Mouse (Mus musculus): Measurements from ENCODE around the gene Zfp788. TPM values are rescaled to one million over a fixed set of nuclear protein-coding genes. Genes with fewer than 3 reads are reported as not detected.
"Not testable (repeated sequence)": the region's sequence is repeated elsewhere in the genome, so short reads cannot be mapped to it uniquely, and the experiment has no call there.

The Zfp788 gene
- polyA plus RNA-seq, 1 experiment from 2014 or later, result 6.2 TPM

GRCm38 (mm10) chr7:41611654-41612053 lies 21.3 kb upstream of the Zfp788 start:
- Histone ChIP-seq H3K4me2 (replicated peaks; ENCODE audit: low read depth) (no peak overlapping the region), H3K9me3 (ENCODE audit: control insufficient read depth, low read length) (no peaks in the 10 kb centered on the region), H3K36me3 (ENCODE audit: control insufficient read depth, insufficient read depth, low read length) (peaks cover 6% of the 10 kb centered on the region), H3K4me1 (replicated peaks; ENCODE audit: control insufficient read depth, insufficient read depth) (no peaks in the 10 kb centered on the region), H3K27ac (replicated peaks) (no peak overlapping the region), H3K27me3 (ENCODE audit: control insufficient read depth, insufficient read depth, low read length) (no peaks in the 10 kb centered on the region), H3K4me3 (ENCODE audit: low read depth, low read length) (no peak overlapping the region), H3K9ac (ENCODE audit: low read length) (no peak overlapping the region)
- 81% methylated on average over 3 of the region's 3 CpGs for WGBS
- ATAC-seq (ENCODE audit: low FRiP score, low TSS enrichment) (no peak), DNase-seq (ENCODE audit: low spot score) (no peak)
- no peak for TF ChIP-seq EP300 (optimal IDR thresholded peaks at IDR 0.05)

GRCm38 (mm10) chr7:41616241-41616640 lies 16.8 kb upstream of the Zfp788 start:
- not testable (repeated sequence) for DNase-seq (ENCODE audit: low spot score); H3K4me2 ChIP-seq (replicated peaks; ENCODE audit: low read depth); H3K27ac ChIP-seq (replicated peaks); H3K4me1 ChIP-seq (replicated peaks; ENCODE audit: control insufficient read depth, insufficient read depth); H3K27me3 ChIP-seq (ENCODE audit: control insufficient read depth, insufficient read depth, low read length); H3K36me3 ChIP-seq (ENCODE audit: control insufficient read depth, insufficient read depth, low read length); ATAC-seq (ENCODE audit: low FRiP score, low TSS enrichment); H3K4me3 ChIP-seq (ENCODE audit: low read depth, low read length); H3K9me3 ChIP-seq (ENCODE audit: control insufficient read depth, low read length); H3K9ac ChIP-seq (ENCODE audit: low read length)
- WGBS, result 85% methylated on average over 1 of the region's 1 CpGs

- Histone ChIP-seq H3K36me3 (ENCODE audit: control insufficient read depth, insufficient read depth, low read length) (peaks cover 3% of the 10 kb centered on the region; the same call in 1 of the 2 replicates), H3K27ac (replicated peaks) (peak overlapping the region; percentile 96), H3K4me3 (ENCODE audit: low read depth, low read length) (peak overlapping the region; percentile 65), H3K4me1 (replicated peaks; ENCODE audit: control insufficient read depth, insufficient read depth) (0 out of 2 replicates have a peak, but pooled peaks cover 2% of the 10 kb centered on the region), H3K9ac (ENCODE audit: low read length) (peak overlapping the region; percentile 69), H3K27me3 (ENCODE audit: control insufficient read depth, insufficient read depth, low read length) (no peaks in the 10 kb centered on the region), H3K9me3 (ENCODE audit: control insufficient read depth, low read length) (no peaks in the 10 kb centered on the region), H3K4me2 (replicated peaks; ENCODE audit: low read depth) (peak overlapping the region; percentile 89)
- DNase-seq (ENCODE audit: low spot score) (peak; percentile 88), ATAC-seq (ENCODE audit: low FRiP score, low TSS enrichment) (peak; percentile 99)
- WGBS, result under 1% methylated on average over 25 of the region's 26 CpGs
- TF ChIP-seq EP300 (optimal IDR thresholded peaks at IDR 0.05) (no peak), CTCF (IDR thresholded peaks at IDR 0.05; ENCODE audit: low read depth) (0 out of 2 replicates have a peak, but pooled peaks have one; percentile 1)
Observed at GRCm38 (mm10) chr7:41633221-41633984, 400 bp downstream of the Zfp788 start.

GRCm38 (mm10) chr7:41674326-41674725 lies 41.3 kb downstream of the Zfp788 start:
- not testable (repeated sequence) for ATAC-seq (ENCODE audit: low FRiP score, low TSS enrichment); H3K9ac ChIP-seq (ENCODE audit: low read length); H3K9me3 ChIP-seq (ENCODE audit: control insufficient read depth, low read length); H3K27ac ChIP-seq (replicated peaks); DNase-seq (ENCODE audit: low spot score); H3K4me3 ChIP-seq (ENCODE audit: low read depth, low read length); H3K4me1 ChIP-seq (replicated peaks; ENCODE audit: control insufficient read depth, insufficient read depth); H3K27me3 ChIP-seq (ENCODE audit: control insufficient read depth, insufficient read depth, low read length); H3K4me2 ChIP-seq (replicated peaks; ENCODE audit: low read depth); H3K36me3 ChIP-seq (ENCODE audit: control insufficient read depth, insufficient read depth, low read length)
- 54% methylated on average over 1 of the region's 1 CpGs for WGBS

Other genes starting within 250 kb of the Zfp788 start
- gene AI987944, start 239.8 kb upstream of the Zfp788 start, polyA plus RNA-seq (2015; fragmentation: Nextera tagmentation; extraction: Ambion mirVana), result 7.6 and 8.8 TPM in 2 replicates
- gene Vmn2r57, start 184.5 kb upstream of the Zfp788 start, polyA plus RNA-seq (2015; fragmentation: Nextera tagmentation; extraction: Ambion mirVana), result 0.04 and 0.05 TPM in 2 replicates
- gene Gm20449, start 133.8 kb upstream of the Zfp788 start, polyA plus RNA-seq (2015; fragmentation: Nextera tagmentation; extraction: Ambion mirVana), result not detected in 2 replicates
- gene AW146154, start 133.3 kb upstream of the Zfp788 start, polyA plus RNA-seq (2015; fragmentation: Nextera tagmentation; extraction: Ambion mirVana), result 6.7 and 6.8 TPM in 2 replicates
- gene Gm6871, start 59.5 kb upstream of the Zfp788 start, polyA plus RNA-seq (2015; fragmentation: Nextera tagmentation; extraction: Ambion mirVana), result not detected in 2 replicates
- 3.6 and 3.7 TPM in 2 replicates for gene 2610021A01Rik, start 34.0 kb upstream of the Zfp788 start, polyA plus RNA-seq (2015; fragmentation: Nextera tagmentation; extraction: Ambion mirVana)
- gene Vmn2r58, start 239.5 kb downstream of the Zfp788 start, polyA plus RNA-seq (2015; fragmentation: Nextera tagmentation; extraction: Ambion mirVana), result not detected in 2 replicates

Data from stomach, postnatal 0 days (tissue).